Mouse (Mus musculus) lung, adult 2 months (tissue): ENCODE data around the gene Slc5a3.

Source experiments
- CTCF ChIP-seq: fragments of 200-500 bp; IDR thresholded peaks from 2 replicates; pipeline ENCODE4 v1.5.1; 2011; ENCODE audit warnings: mild to moderate bottlenecking, low read length, control low read depth; ENCODE audit not compliant: insufficient read depth
- POLR2A ChIP-seq: fragments of 200-500 bp; IDR thresholded peaks from 2 replicates; pipeline ENCODE4 v1.6.1; 2011; ENCODE audit warnings: low read depth, mild to moderate bottlenecking, control low read depth, low read length, borderline replicate concordance; ENCODE audit errors: extremely low read depth

DNA sequence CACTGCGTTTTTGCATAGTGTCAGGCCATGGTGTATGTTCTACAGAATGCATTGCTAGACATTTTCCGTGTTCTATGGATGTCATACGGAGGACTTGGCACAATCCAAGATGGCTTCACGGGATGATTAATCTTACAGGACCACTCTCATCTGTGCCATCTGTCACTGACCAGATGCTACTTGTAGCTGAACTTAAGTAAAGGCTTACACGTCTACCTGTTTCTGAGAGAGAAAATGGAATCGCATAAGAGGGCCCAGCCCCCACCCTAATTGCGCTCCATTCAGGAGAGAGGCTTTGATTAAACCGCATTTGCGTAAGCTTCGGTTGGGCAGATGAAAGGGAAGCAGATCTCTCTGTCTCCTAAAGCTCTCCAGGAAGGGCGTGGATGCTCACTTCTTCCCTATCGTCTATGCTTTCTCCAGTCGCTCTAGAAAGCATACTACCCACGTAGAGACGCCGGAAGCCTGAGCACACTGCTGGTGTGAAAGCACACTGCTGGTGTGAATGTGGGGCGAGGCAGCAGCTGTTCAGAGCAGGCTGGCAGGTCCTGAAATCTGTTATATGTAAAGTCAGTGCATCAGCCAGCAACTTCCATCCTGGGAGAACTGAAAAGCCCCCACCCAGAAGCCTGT, 62.9 kb downstream of the Slc5a3 start:
- TF ChIP-seq POLR2A (no peak), CTCF (no peak)
